Mouse (Mus musculus): ENCODE data around the gene Sec14l2. TPM values are rescaled to one million over a fixed set of nuclear protein-coding genes. Genes with fewer than 3 reads are reported as not detected.
"Not testable (repeated sequence)": the region's sequence is repeated elsewhere in the genome, so short reads cannot be mapped to it uniquely, and the experiment has no call there.

Sec14l2 gene
- polyA plus RNA-seq, 1 experiment from 2014 or later, result 0.48 TPM

- Histone ChIP-seq H3K4me3 (no peak overlapping the region), H3K9me3 (peaks cover 23% of the 10 kb centered on the region), H3K4me1 (no peaks in the 10 kb centered on the region), H3K27me3 (replicated peaks) (no peaks in the 10 kb centered on the region), H3K9ac (no peak overlapping the region), H3K27ac (replicated peaks) (no peak overlapping the region), H3K4me2 (no peak overlapping the region), H3K36me3 (no peaks in the 10 kb centered on the region)
- WGBS, result 88% methylated on average over 1 of the region's 1 CpGs
- no peak for ATAC-seq (ENCODE audit: extremely low read depth, insufficient number of reproducible peaks, low FRiP score, low TSS enrichment)
Measured at GRCm38 (mm10) chr11:4127059-4127458, 3.8 kb upstream of the Sec14l2 start.

DNA sequence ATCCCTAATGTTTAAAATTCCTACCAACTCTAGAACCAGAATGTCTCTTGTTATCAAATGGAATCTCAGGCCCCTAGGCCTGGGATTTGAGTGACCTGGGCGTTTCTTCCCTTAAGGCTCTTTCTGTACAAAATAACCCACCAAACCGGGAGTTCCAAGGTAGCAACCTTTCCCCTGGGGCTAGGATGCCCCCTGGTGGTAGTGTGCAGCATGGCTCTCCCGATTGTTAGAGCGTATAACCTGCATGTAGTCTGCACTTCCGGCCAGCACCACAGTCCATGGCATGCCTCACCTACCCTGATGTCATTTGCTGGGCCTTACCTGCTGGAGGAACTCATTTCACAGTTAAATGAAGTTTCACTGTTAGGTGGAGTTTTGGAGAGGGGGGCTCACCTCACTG is 707 bp upstream of the Sec14l2 start:
- Histone ChIP-seq H3K4me3 (no peak overlapping the region), H3K9me3 (peaks cover 23% of the 10 kb centered on the region), H3K36me3 (no peaks in the 10 kb centered on the region), H3K9ac (no peak overlapping the region), H3K4me2 (no peak overlapping the region), H3K27me3 (replicated peaks) (peaks cover 25% of the 10 kb centered on the region), H3K4me1 (peaks cover 13% of the 10 kb centered on the region), H3K27ac (replicated peaks) (no peak overlapping the region)
- no peak for ATAC-seq (ENCODE audit: extremely low read depth, insufficient number of reproducible peaks, low FRiP score, low TSS enrichment)
- 57% methylated on average over 5 of the region's 5 CpGs for WGBS

DNA sequence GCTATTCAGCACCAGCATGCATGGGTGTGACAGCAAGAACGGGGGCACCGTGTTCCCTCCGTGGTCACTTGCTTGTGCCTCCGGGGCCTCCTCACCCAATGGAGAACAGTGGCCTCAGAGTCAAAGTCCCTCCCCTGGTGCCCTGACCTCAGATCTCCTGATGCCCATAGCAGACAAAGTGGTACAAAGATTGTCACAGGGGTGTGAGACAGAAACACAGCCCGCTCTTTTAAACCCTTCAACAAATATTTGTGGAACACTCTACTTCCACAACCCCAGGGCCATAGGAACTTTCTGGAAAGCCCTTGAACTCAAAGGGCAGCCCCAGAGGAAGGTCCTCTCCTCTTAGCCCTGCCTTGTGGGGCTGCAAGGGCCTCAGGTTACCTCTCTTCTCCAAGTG is 989 bp downstream of the Sec14l2 start:
- peaks cover 42% of the 10 kb centered on the region for H3K27me3 ChIP-seq (replicated peaks)
- ATAC-seq (ENCODE audit: extremely low read depth, insufficient number of reproducible peaks, low FRiP score, low TSS enrichment), result no peak
- no peak overlapping the region for H3K4me3 ChIP-seq
- peaks cover 30% of the 10 kb centered on the region for H3K4me1 ChIP-seq
- no peak overlapping the region for H3K9ac ChIP-seq
- no peak overlapping the region for H3K4me2 ChIP-seq
- WGBS, result 83% methylated on average over 5 of the region's 5 CpGs
- no peak overlapping the region for H3K27ac ChIP-seq (replicated peaks)
- H3K9me3 ChIP-seq, result peaks cover 23% of the 10 kb centered on the region
- no peaks in the 10 kb centered on the region for H3K36me3 ChIP-seq

GRCm38 (mm10) chr11:4121691-4122090 is 1.5 kb downstream of the Sec14l2 start:
- 75% methylated on average over 3 of the region's 3 CpGs for WGBS

DNA sequence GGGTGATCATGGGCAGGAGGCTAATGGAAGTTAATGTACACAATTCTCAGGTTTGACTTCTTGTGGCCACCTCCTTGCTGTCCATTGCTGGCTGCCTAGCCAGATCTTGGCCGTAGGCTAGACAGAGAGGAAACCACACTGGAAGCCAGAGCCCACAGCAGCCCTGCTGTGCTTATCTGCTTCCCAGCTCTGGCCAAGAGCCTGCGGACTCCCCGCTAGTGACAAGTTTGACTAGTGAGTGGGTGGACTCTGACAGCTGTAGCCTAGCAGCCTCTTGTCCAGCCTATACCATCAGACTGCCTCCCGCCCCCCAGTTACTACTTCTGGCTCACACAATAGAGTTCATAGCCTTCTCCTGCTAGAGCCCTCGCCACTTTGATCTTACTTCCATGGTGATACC is 3.6 kb downstream of the Sec14l2 start:
- peak overlapping the region; percentile 97; the same call in 1 of the 2 replicates for H3K4me2 ChIP-seq
- 12% methylated on average over 5 of the region's 5 CpGs for WGBS
- no peak overlapping the region for H3K9ac ChIP-seq
- no peaks in the 10 kb centered on the region for H3K36me3 ChIP-seq
- H3K4me3 ChIP-seq, result no peak overlapping the region
- H3K4me1 ChIP-seq, result peaks cover 39% of the 10 kb centered on the region
- H3K9me3 ChIP-seq, result 0 out of 2 replicates have a peak, but pooled peaks cover under 1% of the 10 kb centered on the region
- H3K27me3 ChIP-seq (replicated peaks), result peaks cover 61% of the 10 kb centered on the region
- no peak overlapping the region; the same call in 1 of the 2 replicates for H3K27ac ChIP-seq (replicated peaks)
- ATAC-seq (ENCODE audit: extremely low read depth, insufficient number of reproducible peaks, low FRiP score, low TSS enrichment), result no peak

More at GRCm38 (mm10) chr11:4121691-4122090, 1.5 kb downstream of the Sec14l2 start:
- Histone ChIP-seq H3K9me3 (peaks cover 19% of the 10 kb centered on the region), H3K9ac (no peak overlapping the region), H3K4me1 (peaks cover 35% of the 10 kb centered on the region), H3K27ac (replicated peaks) (no peak overlapping the region), H3K36me3 (no peaks in the 10 kb centered on the region), H3K4me3 (no peak overlapping the region), H3K4me2 (no peak overlapping the region), H3K27me3 (replicated peaks) (peaks cover 47% of the 10 kb centered on the region)
- no peak for ATAC-seq (ENCODE audit: extremely low read depth, insufficient number of reproducible peaks, low FRiP score, low TSS enrichment)

DNA sequence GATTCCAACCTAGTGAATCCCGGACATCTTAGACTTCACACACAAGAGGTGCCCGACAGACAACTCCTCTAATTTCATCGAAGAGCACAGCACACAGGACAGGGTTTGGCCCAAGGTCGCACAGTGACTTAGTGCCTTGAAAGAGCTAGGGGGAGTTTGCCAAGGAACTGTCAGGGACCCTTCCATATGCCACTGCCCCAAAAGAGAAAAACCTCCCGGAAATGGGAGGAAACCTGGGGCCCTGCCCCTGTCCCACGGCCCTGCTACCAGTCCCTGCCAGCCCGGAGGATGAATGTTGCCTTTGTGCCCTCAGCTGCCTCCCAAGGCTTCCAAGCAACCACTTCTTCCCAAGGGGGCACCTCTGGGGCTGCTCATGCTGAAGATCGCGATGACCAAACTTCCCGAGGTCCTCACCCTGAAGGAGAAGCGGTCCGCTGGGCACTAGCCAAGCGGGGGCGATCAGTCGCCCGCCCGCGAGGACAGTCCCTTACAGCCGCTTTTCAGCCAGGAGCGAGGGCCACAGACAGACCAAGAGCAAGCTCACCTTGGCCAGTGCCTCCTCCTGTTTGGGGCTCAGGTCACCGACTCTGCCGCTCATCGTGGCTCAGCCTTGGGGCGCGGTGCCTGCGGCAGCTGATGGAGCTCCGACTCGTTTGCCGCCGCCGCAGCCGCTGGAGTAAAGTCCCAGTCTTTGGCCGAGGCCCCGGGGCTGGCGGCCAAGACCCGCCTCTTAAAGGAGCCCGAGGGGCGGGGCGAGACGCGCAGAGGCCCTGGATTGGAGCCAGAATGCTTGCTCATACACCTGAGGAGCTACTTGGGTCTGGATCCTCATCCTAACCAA is 4.9 kb downstream of the Sec14l2 start:
- H3K9ac ChIP-seq, result peak overlapping the region; percentile 81
- peak overlapping the region; percentile 63 for H3K4me3 ChIP-seq
- no peaks in the 10 kb centered on the region for H3K9me3 ChIP-seq
- peak overlapping the region; percentile 45; the same call in 1 of the 2 replicates for H3K27ac ChIP-seq (replicated peaks)
- H3K4me1 ChIP-seq, result peaks cover 39% of the 10 kb centered on the region
- peaks cover 61% of the 10 kb centered on the region for H3K27me3 ChIP-seq (replicated peaks)
- ATAC-seq (ENCODE audit: extremely low read depth, insufficient number of reproducible peaks, low FRiP score, low TSS enrichment), result no peak
- H3K4me2 ChIP-seq, result peak overlapping the region; percentile 97
- H3K36me3 ChIP-seq, result no peaks in the 10 kb centered on the region
- 2% methylated on average over 41 of the region's 41 CpGs for WGBS

DNA sequence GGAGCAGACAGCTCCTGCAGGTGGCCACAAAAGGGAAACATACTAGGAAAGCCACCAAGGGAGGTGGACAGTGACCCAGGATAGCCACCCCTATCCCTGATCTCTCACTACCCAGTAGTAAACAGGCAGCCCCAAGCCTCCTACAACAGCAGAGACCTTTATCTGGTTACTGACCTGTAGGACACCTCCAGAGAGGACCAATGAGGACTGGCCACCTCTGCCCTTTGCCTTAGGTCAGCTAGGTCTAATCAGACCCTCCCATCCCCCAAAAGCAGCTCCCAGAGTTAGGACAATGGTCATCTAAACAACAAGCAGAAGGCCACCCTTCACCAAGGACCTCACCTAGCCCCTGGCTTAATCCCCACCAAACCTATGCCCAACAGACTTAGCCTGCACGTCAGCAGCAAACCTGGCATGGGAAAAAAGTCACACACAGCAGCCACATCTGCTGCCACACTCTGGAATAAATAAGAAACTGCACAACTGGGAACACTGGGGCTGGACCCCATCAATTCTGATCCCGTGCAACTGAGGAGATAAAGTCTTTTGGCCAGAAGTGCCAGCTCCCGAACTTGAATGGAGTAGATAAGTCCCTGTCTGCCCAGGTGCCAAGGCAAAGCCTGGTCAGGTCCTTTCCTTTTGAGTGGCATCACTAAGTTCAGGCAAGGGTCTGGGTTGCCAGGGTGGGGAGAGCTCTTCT is 5.7 kb downstream of the Sec14l2 start:
- Histone ChIP-seq H3K36me3 (no peaks in the 10 kb centered on the region), H3K9me3 (no peaks in the 10 kb centered on the region), H3K27ac (replicated peaks) (no peak overlapping the region), H3K4me3 (peak overlapping the region; percentile 63), H3K9ac (peak overlapping the region; percentile 81), H3K27me3 (replicated peaks) (peaks cover 61% of the 10 kb centered on the region), H3K4me1 (peaks cover 39% of the 10 kb centered on the region), H3K4me2 (peak overlapping the region; percentile 97)
- 21% methylated on average over 3 of the region's 3 CpGs for WGBS
- no peak for ATAC-seq (ENCODE audit: extremely low read depth, insufficient number of reproducible peaks, low FRiP score, low TSS enrichment)

DNA sequence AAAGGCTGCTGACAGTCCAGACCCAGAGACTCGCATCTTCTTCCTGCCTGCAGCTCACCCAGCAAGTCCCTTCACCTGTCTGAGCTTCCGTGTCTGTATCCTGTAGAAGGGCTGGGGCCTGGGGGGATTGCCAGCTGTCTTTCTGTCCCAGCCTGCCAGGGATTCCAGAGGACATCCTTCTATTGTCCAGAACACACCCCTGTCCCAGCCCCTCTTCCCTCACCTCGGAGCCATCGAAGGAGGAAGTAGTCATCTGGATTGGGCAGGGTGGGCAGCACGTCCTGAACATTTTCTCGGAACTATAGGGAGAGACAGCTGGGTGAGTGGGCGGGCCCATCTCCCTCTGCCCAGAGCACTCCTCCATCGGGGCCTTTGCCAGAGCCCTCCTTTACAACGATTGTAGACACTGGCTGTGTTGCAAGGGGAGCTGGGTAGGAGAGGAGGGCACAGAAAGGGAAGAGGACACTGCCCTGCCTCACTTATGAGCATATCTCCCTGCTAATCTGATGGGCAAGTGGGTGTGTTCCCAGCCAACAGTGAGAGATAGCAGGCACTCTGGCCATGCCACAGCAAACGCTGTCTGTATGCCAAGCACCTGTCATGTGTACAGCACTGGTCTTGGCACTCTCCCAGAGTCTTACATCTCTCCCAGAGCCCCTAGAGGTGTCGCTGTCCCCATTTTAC is 6.6 kb downstream of the Sec14l2 start:
- 43% methylated on average over 11 of the region's 11 CpGs for WGBS
- Histone ChIP-seq H3K4me1 (peaks cover 39% of the 10 kb centered on the region), H3K27ac (replicated peaks) (no peak overlapping the region), H3K4me3 (no peak overlapping the region), H3K4me2 (no peak overlapping the region), H3K27me3 (replicated peaks) (peaks cover 61% of the 10 kb centered on the region), H3K9ac (no peak overlapping the region), H3K36me3 (no peaks in the 10 kb centered on the region), H3K9me3 (no peaks in the 10 kb centered on the region)
- no peak for ATAC-seq (ENCODE audit: extremely low read depth, insufficient number of reproducible peaks, low FRiP score, low TSS enrichment)

DNA sequence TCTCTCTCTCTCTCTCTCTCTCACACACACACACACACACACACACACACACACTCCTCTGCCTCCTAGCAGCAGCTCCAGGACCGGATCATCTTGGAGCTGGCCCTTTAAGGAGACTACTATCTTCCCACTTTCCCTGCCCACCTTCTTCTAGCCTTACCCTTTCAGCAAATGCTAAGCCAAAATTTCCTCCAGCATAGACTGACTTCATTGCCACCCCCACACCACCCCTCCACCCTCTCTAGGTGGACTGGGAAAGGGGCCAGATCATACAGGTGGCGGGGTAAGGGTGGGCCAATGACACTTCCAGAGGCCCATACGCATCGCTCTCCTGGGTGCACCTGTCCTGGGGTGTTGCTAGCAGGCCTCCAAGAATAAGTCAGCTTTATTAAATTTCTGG is 7.8 kb downstream of the Sec14l2 start:
- Histone ChIP-seq H3K27ac (replicated peaks) (no peak overlapping the region), H3K4me3 (no peak overlapping the region), H3K4me1 (peaks cover 39% of the 10 kb centered on the region), H3K4me2 (no peak overlapping the region), H3K9me3 (no peaks in the 10 kb centered on the region), H3K36me3 (no peaks in the 10 kb centered on the region), H3K27me3 (replicated peaks) (peaks cover 51% of the 10 kb centered on the region), H3K9ac (no peak overlapping the region)
- no peak for ATAC-seq (ENCODE audit: extremely low read depth, insufficient number of reproducible peaks, low FRiP score, low TSS enrichment)
- WGBS, result 89% methylated on average over 4 of the region's 4 CpGs

DNA sequence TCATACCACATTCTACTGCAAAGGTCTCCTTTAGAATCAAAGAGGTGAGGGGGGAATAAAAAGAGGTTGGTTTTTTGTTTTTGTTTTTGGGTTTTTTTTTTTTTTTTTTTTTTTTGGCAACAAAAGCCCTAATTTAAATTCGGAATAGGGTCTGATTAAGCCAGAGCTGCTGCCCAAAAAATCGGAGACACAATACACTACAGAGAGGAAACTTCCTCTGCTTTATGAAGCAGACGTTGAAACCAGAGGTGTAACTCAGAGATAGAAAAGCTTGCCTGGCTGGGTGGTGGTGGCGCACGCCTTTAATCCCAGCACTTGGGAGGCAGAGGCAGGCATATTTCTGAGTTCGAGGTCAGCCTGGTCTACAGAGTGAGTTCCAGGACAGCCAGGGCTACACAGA is 8.7 kb downstream of the Sec14l2 start:
- not testable (repeated sequence) for ATAC-seq (ENCODE audit: extremely low read depth, insufficient number of reproducible peaks, low FRiP score, low TSS enrichment); H3K4me3 ChIP-seq; H3K4me2 ChIP-seq; H3K36me3 ChIP-seq; H3K27ac ChIP-seq (replicated peaks); H3K9ac ChIP-seq; H3K9me3 ChIP-seq
- WGBS, result 68% methylated on average over 6 of the region's 6 CpGs
- peaks cover 32% of the 10 kb centered on the region for H3K4me1 ChIP-seq
- H3K27me3 ChIP-seq (replicated peaks), result peaks cover 43% of the 10 kb centered on the region

DNA sequence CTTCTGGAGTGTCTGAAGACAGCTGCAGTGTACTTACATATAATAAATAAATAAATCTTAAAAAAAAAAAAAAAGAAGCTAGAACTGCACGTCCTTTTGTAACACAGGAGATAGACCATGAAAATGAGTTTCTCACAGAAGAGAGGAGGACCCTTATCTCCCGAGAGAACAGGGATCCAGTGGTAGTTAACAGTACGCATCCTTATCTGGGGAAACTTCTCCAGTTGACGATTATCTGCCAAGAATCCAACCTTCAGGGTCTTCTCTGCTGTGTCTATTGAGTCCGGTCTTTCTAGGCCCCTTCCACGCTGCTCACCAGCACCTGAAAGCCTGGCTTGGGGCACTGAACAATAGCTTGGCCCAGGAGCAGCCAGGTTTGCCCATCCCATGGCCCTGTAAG is 9.2 kb downstream of the Sec14l2 start:
- H3K9ac ChIP-seq, result no peak overlapping the region
- ATAC-seq (ENCODE audit: extremely low read depth, insufficient number of reproducible peaks, low FRiP score, low TSS enrichment), result no peak
- H3K4me2 ChIP-seq, result no peak overlapping the region
- H3K9me3 ChIP-seq, result no peaks in the 10 kb centered on the region
- no peak overlapping the region for H3K27ac ChIP-seq (replicated peaks)
- H3K27me3 ChIP-seq (replicated peaks), result peaks cover 37% of the 10 kb centered on the region
- no peak overlapping the region for H3K4me3 ChIP-seq
- peaks cover 27% of the 10 kb centered on the region for H3K4me1 ChIP-seq
- H3K36me3 ChIP-seq, result no peaks in the 10 kb centered on the region
- WGBS, result 59% methylated on average over 6 of the region's 6 CpGs

All from heart, embryonic 13.5 days (tissue).